Mouse (Mus musculus) liver, embryonic 15.5 days (tissue): Measurements from ENCODE around the gene Tmco4. TPM values are rescaled to one million over a fixed set of nuclear protein-coding genes. Genes with fewer than 3 reads are reported as not detected.

Experiments
- ATAC-seq: fragments of 200-750 bp; cut with Nextera tagmentation; 2 replicates; pipeline ENCODE4 v1.8.0; 2017; ENCODE audit warnings: moderate number of reproducible peaks, mild to moderate bottlenecking, moderate library complexity; ENCODE audit not compliant: insufficient read depth
- H3K27ac ChIP-seq: fragments of 300-500 bp; sonication (generic); replicated peaks from 2 replicates; pipeline ENCODE4 v1.5.1; 2015; ENCODE audit warnings: mild to moderate bottlenecking, inconsistent platforms
- H3K27me3 ChIP-seq: fragments of 300-500 bp; sonication (generic); 2 replicates; pipeline ENCODE4 v1.6.1; 2015; ENCODE audit warnings: mild to moderate bottlenecking, inconsistent platforms
- H3K36me3 ChIP-seq: fragments of 300-500 bp; sonication (generic); replicated peaks from 2 replicates; pipeline ENCODE4 v1.6.1; 2015; ENCODE audit warnings: moderate library complexity, mild to moderate bottlenecking, inconsistent platforms
- H3K4me1 ChIP-seq: fragments of 300-500 bp; sonication (generic); replicated peaks from 2 replicates; pipeline ENCODE4 v1.6.1; 2015; ENCODE audit warnings: inconsistent platforms
- H3K4me2 ChIP-seq: fragments of 300-500 bp; sonication (generic); 2 replicates; pipeline ENCODE4 v1.6.1; 2015; ENCODE audit warnings: moderate library complexity, mild to moderate bottlenecking, inconsistent platforms
- H3K4me3 ChIP-seq: fragments of 300-500 bp; sonication (generic); replicated peaks from 2 replicates; pipeline ENCODE4 v1.5.1; 2015; ENCODE audit warnings: mild to moderate bottlenecking, inconsistent platforms
- H3K9ac ChIP-seq: fragments of 300-500 bp; sonication (generic); 2 replicates; pipeline ENCODE4 v1.6.1; 2015; ENCODE audit warnings: moderate library complexity, mild to moderate bottlenecking, inconsistent platforms
- H3K9me3 ChIP-seq: fragments of 300-500 bp; sonication (generic); replicated peaks from 2 replicates; pipeline ENCODE4 v1.6.1; 2016; ENCODE audit warnings: inconsistent platforms
- WGBS: fragments of 180-500 bp; shearing (Covaris S2); methylation state at CpG from one replicate; pipeline ENCODE4 v1.1.7; 2015; ENCODE audit warnings: mixed read lengths; ENCODE audit not compliant: insufficient replicate concordance; 5-methylcytosine and 5-hydroxymethylcytosine counted together
- polyA plus RNA-seq: library from polyadenylated mRNA; unstranded; fragments of >200 nt; fragmentation: Nextera tagmentation; extraction: Ambion mirVana; gene quantifications from 2 replicates; pipeline ENCODE4 v1.2.1, GENCODE M21; 2015

The Tmco4 gene
- polyA plus RNA-seq, 1 experiment from 2014 or later: 2.9 TPM

DNA sequence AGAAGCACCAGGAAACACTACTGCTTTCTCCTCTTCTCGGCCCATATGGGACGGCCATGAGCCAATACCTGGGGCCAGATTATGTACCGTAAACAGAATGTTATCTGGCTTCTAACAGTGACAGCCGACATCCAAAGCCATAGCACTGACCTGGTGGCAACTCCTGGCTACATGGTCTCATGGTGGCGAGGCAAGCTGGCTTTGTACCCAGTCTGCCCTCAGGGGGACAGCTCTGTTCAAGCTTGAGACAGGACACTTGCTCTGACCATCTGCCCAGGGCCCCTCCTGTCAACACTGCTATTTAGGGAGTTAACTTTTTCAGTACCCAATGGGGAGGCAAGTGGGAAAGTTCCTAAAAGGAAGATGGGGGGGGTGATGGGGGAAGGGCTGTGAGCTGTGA, 84.6 kb downstream of the Tmco4 start:
- H3K4me3 ChIP-seq: no peak overlapping the region
- 64% methylated on average over 5 of the region's 5 CpGs for WGBS
- no peaks in the 10 kb centered on the region for H3K27me3 ChIP-seq
- no peak overlapping the region for H3K9ac ChIP-seq
- no peaks in the 10 kb centered on the region for H3K36me3 ChIP-seq
- H3K27ac ChIP-seq: no peak overlapping the region
- H3K4me2 ChIP-seq: no peak overlapping the region
- H3K9me3 ChIP-seq: no peaks in the 10 kb centered on the region
- ATAC-seq: no peak
- H3K4me1 ChIP-seq: no peaks in the 10 kb centered on the region

DNA sequence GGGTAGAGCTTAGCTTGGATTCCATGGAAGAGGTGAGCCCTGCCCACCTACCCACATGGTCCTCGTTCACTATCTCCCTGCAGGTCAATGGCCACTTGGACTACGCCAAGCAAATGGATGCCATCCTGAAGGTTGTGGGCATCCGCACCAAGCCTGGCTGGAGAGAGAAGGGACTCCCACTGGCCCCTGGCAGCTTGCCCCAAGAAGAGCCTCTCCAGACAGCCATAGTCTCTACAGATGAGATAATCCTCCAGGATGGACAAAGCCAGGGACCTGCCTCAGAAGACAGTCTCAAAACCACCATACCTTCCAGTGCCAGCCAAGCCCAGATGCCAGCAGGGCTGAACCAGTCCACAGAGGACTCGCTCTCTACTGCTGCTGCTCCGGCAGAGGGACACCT, 85.3 kb downstream of the Tmco4 start:
- Histone ChIP-seq H3K36me3 (no peaks in the 10 kb centered on the region), H3K4me1 (no peaks in the 10 kb centered on the region), H3K4me3 (no peak overlapping the region), H3K9ac (no peak overlapping the region), H3K27me3 (no peaks in the 10 kb centered on the region), H3K27ac (no peak overlapping the region), H3K4me2 (no peak overlapping the region), H3K9me3 (no peaks in the 10 kb centered on the region)
- WGBS: 75% methylated on average over 5 of the region's 5 CpGs
- ATAC-seq: no peak

DNA sequence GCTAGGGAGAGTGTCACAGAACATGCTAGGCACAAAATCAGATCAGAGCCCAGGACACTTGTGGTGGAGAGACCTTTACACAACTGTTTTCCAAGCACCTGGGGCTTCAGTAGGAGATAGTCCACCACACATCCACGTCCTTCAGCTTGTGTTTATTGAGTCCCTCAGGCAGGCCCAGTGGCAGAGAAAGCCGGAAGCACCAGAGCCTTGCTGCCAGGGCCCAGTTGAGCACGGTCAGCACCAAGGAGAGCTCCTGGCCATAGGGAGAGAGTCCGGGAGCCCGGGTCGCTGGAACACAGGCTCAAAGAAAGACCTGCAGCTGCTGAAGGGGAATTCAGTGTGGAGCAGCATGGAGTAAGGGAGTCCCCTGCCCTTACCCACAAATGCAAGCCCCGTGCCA, 86.9 kb downstream of the Tmco4 start:
- Histone ChIP-seq H3K9me3 (no peaks in the 10 kb centered on the region), H3K27ac (no peak overlapping the region), H3K36me3 (no peaks in the 10 kb centered on the region), H3K4me2 (no peak overlapping the region), H3K4me1 (no peaks in the 10 kb centered on the region), H3K9ac (no peak overlapping the region), H3K27me3 (peaks cover 3% of the 10 kb centered on the region; the same call in 1 of the 2 replicates), H3K4me3 (no peak overlapping the region)
- WGBS: 7% methylated on average over 7 of the region's 7 CpGs
- no peak for ATAC-seq

DNA sequence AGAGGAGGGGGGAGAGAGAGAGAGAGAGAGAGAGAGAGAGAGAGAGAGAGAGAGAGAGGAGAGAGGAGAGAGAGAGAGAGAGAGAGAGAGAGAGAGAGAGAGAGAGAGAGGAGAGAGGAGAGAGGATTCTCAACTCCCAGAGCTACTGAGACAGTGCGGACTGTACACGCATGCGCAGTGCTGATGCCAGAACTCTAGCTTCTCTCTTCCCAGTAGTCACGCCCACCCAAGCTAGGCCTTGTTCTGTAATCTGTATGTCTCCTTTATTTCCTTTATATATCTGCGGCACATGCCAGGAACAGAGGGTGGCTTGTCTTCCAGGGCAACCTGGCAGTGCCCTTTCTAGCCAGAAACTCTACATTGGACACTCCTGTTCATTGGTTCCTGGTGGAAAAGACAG, 92.1 kb downstream of the Tmco4 start:
- Histone ChIP-seq H3K27ac (no peak overlapping the region), H3K4me3 (no peak overlapping the region), H3K4me1 (no peaks in the 10 kb centered on the region), H3K9ac (no peak overlapping the region), H3K36me3 (no peaks in the 10 kb centered on the region), H3K9me3 (no peaks in the 10 kb centered on the region), H3K27me3 (peaks cover 15% of the 10 kb centered on the region), H3K4me2 (no peak overlapping the region)
- WGBS: 64% methylated on average over 5 of the region's 5 CpGs
- no peak for ATAC-seq

GRCm38 (mm10) chr4:139068287-139068686, 95.6 kb downstream of the Tmco4 start:
- peaks cover 46% of the 10 kb centered on the region for H3K27me3 ChIP-seq
- 19% methylated on average over 4 of the region's 4 CpGs for WGBS
- H3K9ac ChIP-seq: no peak overlapping the region
- no peak for ATAC-seq
- no peak overlapping the region for H3K4me2 ChIP-seq
- no peak overlapping the region for H3K4me3 ChIP-seq
- no peaks in the 10 kb centered on the region for H3K4me1 ChIP-seq
- no peak overlapping the region for H3K27ac ChIP-seq
- H3K9me3 ChIP-seq: no peaks in the 10 kb centered on the region
- no peaks in the 10 kb centered on the region for H3K36me3 ChIP-seq

DNA sequence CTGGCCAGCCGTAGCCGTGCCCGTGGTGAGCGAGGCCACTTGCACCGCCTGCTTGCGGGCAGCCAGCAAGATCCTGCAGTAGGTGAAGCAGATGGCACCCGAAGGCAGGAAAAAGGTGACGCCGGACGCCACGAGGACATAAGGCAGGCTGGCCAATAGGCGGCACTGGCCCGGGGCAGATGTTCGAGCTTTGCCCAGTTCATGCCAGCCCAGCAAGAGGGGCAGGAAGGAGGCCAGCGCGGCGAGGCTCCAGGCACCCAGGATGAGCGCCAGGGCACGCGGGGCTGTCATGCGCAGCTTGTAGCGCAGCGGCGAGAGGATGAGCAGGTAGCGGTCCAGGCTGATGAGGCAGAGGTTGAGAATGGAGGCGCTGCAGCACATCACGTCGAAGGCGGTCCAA, 101.4 kb downstream of the Tmco4 start:
- 17% methylated on average over 29 of the region's 29 CpGs for WGBS
- Histone ChIP-seq H3K4me1 (peaks cover 6% of the 10 kb centered on the region; the same call in 1 of the 2 replicates), H3K27ac (no peak overlapping the region), H3K9ac (no peak overlapping the region), H3K9me3 (no peaks in the 10 kb centered on the region), H3K4me3 (no peak overlapping the region), H3K36me3 (no peaks in the 10 kb centered on the region), H3K27me3 (peaks cover 87% of the 10 kb centered on the region), H3K4me2 (no peak overlapping the region)
- ATAC-seq: no peak

DNA sequence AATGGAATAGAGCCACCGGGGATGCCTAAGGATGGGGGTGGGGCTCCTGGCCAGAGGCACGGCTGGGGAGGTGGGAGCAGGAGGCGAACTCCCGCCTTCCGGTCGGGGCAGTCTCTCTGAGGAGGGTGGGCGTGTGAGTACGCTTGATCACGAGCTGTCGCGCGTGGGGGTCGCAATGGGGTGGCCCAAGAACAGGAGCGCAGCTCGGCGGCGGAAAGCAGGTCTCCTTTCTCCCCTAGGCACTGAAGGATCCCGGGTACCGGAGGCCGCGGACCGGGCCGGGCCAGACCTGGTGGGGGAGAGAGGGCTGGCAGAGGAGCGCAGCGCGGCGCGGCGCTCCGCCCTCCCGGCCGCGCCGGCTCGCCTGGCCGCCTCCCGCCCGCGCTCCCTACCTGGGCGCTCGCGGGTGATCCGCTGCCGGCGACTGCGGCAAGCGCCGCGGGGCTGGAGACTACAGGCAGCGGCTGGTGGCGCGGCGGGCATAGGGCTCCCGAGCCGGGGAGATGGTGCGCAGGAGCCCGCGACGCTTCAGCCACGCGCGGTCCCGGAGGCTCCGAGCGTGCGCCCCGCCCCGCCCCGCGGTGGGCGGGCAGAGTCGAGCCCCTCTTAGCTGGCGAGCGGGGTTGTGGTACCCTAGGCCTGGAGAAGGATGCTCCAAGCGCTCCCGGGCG, 102.5 kb downstream of the Tmco4 start, which contains the start of gene Htr6:
Htr6 (minus strand) TSS at position 530 of the 671 bp plus-strand sequence.
- Histone ChIP-seq H3K9ac (no peak within 1 kb of the TSS), H3K4me2 (peak within 1 kb of the TSS; percentile 55), H3K4me1 (peaks cover 6% of the 10 kb centered on the region; the same call in 1 of the 2 replicates), H3K36me3 (no peaks in the 10 kb centered on the region), H3K27me3 (peaks cover 82% of the 10 kb centered on the region), H3K9me3 (no peaks in the 10 kb centered on the region), H3K27ac (no peak within 1 kb of the TSS), H3K4me3 (peak within 1 kb of the TSS; percentile 33)
- no peak for ATAC-seq
- WGBS: 2% methylated on average over 61 of the region's 77 CpGs

DNA sequence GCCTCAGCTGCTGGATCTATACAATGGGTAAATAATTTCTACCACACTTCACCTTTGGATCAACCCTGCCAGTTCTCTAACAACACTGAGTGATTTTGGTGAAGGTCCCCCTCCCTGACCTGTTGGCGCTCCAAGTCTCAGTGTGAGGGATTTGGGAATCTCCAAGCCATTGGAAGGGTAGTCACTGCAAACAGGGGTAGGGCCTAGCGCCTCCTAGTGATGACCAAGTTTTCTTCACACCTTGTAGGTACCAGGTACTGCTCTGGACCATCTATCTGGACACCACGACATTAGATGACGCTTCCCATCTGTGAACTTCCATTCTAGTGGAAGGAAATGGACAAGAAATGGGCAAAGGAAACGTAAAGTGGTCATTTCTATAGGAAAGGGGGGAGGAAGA, 103.2 kb downstream of the Tmco4 start:
- H3K36me3 ChIP-seq: no peaks in the 10 kb centered on the region
- no peak for ATAC-seq
- no peaks in the 10 kb centered on the region for H3K9me3 ChIP-seq
- WGBS: 14% methylated on average over 5 of the region's 5 CpGs
- H3K4me1 ChIP-seq: peaks cover 6% of the 10 kb centered on the region; the same call in 1 of the 2 replicates
- H3K27me3 ChIP-seq: peaks cover 77% of the 10 kb centered on the region
- no peak overlapping the region for H3K4me2 ChIP-seq
- H3K9ac ChIP-seq: no peak overlapping the region
- no peak overlapping the region for H3K4me3 ChIP-seq
- H3K27ac ChIP-seq: no peak overlapping the region

GRCm38 (mm10) chr4:139078313-139078712, 105.6 kb downstream of the Tmco4 start:
- no peaks in the 10 kb centered on the region for H3K9me3 ChIP-seq
- H3K9ac ChIP-seq: no peak overlapping the region
- H3K36me3 ChIP-seq: no peaks in the 10 kb centered on the region
- no peak for ATAC-seq
- WGBS: 30% methylated on average over 2 of the region's 2 CpGs
- no peak overlapping the region for H3K4me2 ChIP-seq
- H3K4me3 ChIP-seq: no peak overlapping the region
- peaks cover 6% of the 10 kb centered on the region; the same call in 1 of the 2 replicates for H3K4me1 ChIP-seq
- no peak overlapping the region for H3K27ac ChIP-seq
- peaks cover 76% of the 10 kb centered on the region for H3K27me3 ChIP-seq

DNA sequence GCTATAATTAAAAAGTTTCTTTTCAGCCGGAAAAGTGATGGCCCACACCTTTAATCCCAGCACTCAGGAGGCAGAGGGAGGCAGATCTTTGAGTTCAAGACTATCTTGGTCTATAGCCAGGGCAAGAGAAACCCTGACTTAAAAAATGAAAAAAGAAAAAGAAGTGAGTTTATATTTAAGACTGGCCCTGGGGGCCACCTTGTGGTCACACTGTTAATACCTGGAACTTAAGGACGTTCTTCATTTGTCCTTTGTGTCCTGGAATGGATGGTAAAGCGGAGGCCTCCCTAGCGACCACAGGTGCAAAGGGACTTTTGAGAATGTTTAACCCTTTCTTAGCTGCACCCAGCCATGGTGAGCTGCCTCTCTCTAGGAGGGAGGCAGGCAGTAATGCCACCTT, 106.0 kb downstream of the Tmco4 start:
- no peak for ATAC-seq
- Histone ChIP-seq H3K4me3 (no peak overlapping the region), H3K9ac (no peak overlapping the region), H3K9me3 (no peaks in the 10 kb centered on the region), H3K27ac (no peak overlapping the region), H3K36me3 (no peaks in the 10 kb centered on the region), H3K4me2 (no peak overlapping the region), H3K4me1 (peaks cover 6% of the 10 kb centered on the region; the same call in 1 of the 2 replicates), H3K27me3 (peaks cover 75% of the 10 kb centered on the region)
- 17% methylated on average over 4 of the region's 4 CpGs for WGBS

DNA sequence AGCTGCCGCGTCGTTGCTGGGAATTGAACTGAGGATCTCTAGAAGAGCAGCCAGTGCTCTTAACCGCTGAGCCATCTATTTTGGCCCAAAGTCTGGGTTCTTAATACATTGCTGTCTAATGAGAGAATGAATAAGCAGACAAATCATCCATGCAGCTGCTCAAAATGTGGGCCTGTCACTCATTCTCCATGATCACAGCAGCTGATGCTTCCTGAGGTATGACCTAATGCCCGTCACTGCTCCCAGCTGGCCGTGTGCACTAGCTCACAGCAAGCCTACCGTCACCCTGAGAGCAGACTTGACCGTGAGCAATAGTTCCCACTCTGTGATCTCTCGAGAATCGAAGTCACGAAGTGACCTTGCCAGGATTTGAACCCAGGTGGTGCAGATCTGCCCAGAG, 106.8 kb downstream of the Tmco4 start:
- H3K4me3 ChIP-seq: no peak overlapping the region
- peaks cover 72% of the 10 kb centered on the region for H3K27me3 ChIP-seq
- no peak overlapping the region for H3K4me2 ChIP-seq
- no peak overlapping the region for H3K9ac ChIP-seq
- no peaks in the 10 kb centered on the region for H3K9me3 ChIP-seq
- WGBS: 70% methylated on average over 11 of the region's 11 CpGs
- ATAC-seq: no peak
- H3K36me3 ChIP-seq: no peaks in the 10 kb centered on the region
- H3K27ac ChIP-seq: no peak overlapping the region
- peaks cover 6% of the 10 kb centered on the region; the same call in 1 of the 2 replicates for H3K4me1 ChIP-seq

DNA sequence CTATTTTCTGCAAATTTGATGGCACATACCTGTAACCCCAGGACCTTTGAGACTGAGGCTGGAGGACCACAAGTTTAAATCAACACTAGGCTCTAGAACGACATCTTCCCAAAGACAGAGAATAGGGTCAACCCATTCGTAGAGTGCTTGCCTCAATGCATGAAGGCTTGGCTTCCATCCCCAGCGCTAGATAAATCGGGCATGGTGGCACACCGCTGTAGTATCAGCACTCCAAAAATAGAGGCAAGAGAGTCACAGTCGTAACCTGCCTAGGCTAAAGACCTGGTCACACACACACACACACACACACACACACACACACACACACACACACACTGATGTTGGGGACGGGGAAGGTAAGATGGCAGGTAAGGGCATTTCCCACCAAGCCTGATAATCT, 107.6 kb downstream of the Tmco4 start:
- WGBS: 79% methylated on average over 7 of the region's 7 CpGs

More for the DNA sequence above, 107.6 kb downstream of the Tmco4 start:
- no peak overlapping the region for H3K27ac ChIP-seq
- H3K4me2 ChIP-seq: no peak overlapping the region
- H3K27me3 ChIP-seq: peaks cover 71% of the 10 kb centered on the region
- ATAC-seq: no peak
- H3K9me3 ChIP-seq: no peaks in the 10 kb centered on the region
- H3K4me3 ChIP-seq: no peak overlapping the region
- peaks cover 3% of the 10 kb centered on the region; the same call in 1 of the 2 replicates for H3K4me1 ChIP-seq
- no peak overlapping the region for H3K9ac ChIP-seq
- no peaks in the 10 kb centered on the region for H3K36me3 ChIP-seq
